Mouse (Mus musculus) lung, postnatal 0 days (tissue): ENCODE results near the gene 1810062G17Rik.

ENCODE experiments used
- CTCF ChIP-seq: IDR thresholded peaks from 2 replicates; pipeline ENCODE4 v1.5.1; 2016; ENCODE audit warnings: antibody characterized with exemption, mild to moderate bottlenecking
- EP300 ChIP-seq: IDR thresholded peaks from 2 replicates; pipeline ENCODE4 v1.6.1; 2016; ENCODE audit warnings: antibody characterized with exemption, mild to moderate bottlenecking, control low read depth

DNA sequence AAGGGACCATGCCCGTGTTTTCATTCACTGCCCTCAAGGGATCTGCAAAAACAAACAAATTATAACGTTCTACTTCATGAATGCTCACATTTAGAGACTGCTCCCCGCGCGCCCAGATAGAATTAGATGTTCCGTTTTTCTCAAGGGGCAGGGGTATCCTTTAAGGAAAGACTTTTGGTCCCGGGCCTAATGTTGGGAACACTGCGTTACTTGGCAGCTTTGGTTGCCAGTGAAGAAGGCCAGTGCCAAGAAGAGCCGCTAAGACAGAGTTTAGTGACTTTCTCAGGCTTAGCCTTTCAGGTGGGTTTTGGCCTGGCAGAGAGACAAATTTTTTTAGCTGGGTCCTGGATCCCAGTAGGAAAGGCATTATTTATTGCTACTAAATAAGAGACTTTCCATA is 20.5 kb downstream of the 1810062G17Rik start:
- TF ChIP-seq CTCF (no peak), EP300 (no peak)
